Mouse (Mus musculus) activated CD4-positive, CD25-positive, alpha-beta regulatory T cell, adult 4 months (primary cell): ENCODE measurements around the gene Rer1. TPM values are rescaled to one million over a fixed set of nuclear protein-coding genes. Genes with fewer than 3 reads are reported as not detected.

Experiments
- ATAC-seq: one replicate; pipeline ENCODE4 v1.8.0; 2017
- polyA plus RNA-seq, 2 experiments: library from polyadenylated mRNA; unstranded; fragments of 100-300 nt; shearing (Covaris generic); gene quantifications; one replicate each; pipeline ENCODE4 v1.2.1; 2017

The Rer1 gene
- polyA plus RNA-seq, 2 experiments from 2014 or later: 109 to 129 TPM

- no peak for ATAC-seq
Observed at GRCm38 (mm10) chr4:155074418-155074817, 11.8 kb downstream of the Rer1 start.

GRCm38 (mm10) chr4:155070921-155071320 is 15.3 kb downstream of the Rer1 start:
- no peak for ATAC-seq

- ATAC-seq: no peak
Observed at GRCm38 (mm10) chr4:155070199-155070598, 16.0 kb downstream of the Rer1 start.

DNA sequence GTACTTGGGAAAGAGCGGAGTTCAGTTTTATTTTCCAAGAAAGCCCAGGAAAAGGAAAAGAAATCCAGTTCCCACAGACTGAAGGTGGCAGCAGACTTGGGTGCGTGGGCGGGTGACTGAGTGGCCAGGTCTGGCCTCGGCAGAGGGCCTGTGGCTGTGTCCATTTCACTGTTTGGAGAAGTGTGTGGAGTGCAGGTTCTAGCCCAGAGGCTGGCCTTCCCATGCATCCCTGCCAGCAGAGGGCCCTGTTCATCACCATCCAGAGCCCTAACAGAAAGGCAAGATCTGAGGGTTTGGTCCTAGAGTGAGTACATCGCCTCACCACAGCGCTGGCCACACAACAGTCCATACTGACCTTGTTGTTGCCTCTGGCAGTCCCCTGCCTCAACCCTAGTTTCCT is 17.0 kb downstream of the Rer1 start:
- ATAC-seq: no peak

GRCm38 (mm10) chr4:155068357-155068972 is 17.7 kb downstream of the Rer1 start:
- no peak for ATAC-seq

- ATAC-seq: peak; percentile 89
Observed at GRCm38 (mm10) chr4:155066834-155067522, 19.2 kb downstream of the Rer1 start, which contains the start of gene Pex10. Pex10 (plus strand) TSS chr4:155067016.

- ATAC-seq: peak; percentile 33
Observed at GRCm38 (mm10) chr4:155065970-155066833, 20.0 kb downstream of the Rer1 start.

GRCm38 (mm10) chr4:155064474-155064873 is 21.7 kb downstream of the Rer1 start:
- ATAC-seq: no peak

GRCm38 (mm10) chr4:155063895-155064294 is 22.3 kb downstream of the Rer1 start:
- ATAC-seq: no peak

DNA sequence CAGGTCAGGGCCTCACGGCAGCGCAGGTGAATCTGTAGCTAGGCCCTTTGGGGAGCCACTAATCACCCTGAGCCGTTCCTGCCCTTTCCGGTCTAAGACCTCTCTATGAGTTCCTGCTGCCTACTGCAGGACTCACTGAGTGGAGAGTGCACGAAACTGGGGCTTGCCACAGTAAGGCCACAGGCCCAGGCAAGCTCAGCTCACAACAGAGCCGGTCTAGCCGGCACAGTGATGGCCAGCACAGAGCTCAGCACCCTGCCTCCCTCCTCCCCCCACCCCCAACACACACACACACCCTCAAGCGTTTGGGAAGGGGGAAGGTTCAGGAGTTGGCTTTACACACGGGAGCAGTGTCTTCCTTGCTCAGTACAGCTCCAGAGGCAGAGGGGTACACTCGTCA is 27.9 kb downstream of the Rer1 start:
- ATAC-seq: no peak

DNA sequence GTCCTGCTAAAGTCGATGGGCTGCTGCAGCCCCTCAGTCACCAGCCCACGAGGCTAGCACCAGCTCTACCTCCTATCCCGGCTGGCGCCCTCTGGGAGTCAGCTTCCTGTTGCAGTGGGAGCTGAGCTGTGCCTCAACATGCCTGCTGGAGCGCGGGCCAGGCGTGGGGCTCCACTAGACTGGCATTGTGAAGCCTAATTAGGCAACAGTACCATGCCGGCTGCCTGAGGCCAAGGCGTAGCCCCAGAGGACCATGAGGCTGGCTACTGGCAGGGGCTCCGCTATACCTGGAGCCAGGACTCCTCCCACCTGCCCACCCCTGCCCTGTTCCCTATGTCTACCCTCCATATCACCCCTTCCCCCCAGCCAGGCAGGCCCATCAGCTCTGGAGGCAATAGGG is 29.5 kb downstream of the Rer1 start, which contains the start of gene Plch2:
Gene Plch2 (minus strand): TSS at position 61 of the 400 bp plus-strand sequence.
- no peak for ATAC-seq

DNA sequence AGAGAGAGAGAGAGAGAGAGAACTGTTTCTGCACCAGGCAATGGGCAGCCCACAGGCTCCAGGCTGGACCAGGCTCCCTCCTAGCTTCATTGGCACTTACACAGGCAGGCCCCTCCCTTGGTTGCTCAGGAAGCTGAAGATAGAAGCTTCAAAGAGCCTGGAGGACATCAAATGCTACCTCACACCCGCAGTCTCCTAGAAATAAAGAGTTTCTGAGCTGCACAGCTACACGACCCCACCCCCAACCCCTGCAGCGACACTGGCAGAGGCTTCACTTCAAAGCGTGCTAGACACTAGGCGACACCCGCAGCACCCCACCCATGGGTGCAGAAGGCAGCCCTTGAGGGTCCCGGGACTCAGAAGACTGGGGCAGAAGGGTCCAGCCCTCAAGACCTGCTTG is 36.1 kb downstream of the Rer1 start:
- ATAC-seq: peak; percentile 71

DNA sequence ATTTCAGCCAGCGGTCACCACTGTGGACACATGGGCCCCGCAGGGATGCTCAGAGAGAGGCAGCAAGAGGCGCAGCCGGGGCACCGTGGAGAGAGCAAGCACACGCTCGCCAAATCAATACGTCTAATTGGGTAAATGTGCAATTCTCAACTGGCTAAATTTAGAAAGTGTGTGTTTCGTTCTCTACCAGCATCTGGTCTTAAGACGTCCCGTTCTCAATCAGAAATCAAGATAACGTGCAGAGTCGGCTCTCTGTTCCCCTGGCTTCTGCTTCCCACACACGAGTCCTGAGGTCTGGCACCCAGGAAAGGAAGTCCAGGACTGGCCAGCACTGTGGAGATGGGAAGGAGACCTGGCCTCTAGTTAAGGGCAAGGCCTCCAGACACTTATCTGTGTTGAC is 39.5 kb downstream of the Rer1 start:
- no peak for ATAC-seq

GRCm38 (mm10) chr4:155043289-155043625 is 42.9 kb downstream of the Rer1 start:
- ATAC-seq: no peak

DNA sequence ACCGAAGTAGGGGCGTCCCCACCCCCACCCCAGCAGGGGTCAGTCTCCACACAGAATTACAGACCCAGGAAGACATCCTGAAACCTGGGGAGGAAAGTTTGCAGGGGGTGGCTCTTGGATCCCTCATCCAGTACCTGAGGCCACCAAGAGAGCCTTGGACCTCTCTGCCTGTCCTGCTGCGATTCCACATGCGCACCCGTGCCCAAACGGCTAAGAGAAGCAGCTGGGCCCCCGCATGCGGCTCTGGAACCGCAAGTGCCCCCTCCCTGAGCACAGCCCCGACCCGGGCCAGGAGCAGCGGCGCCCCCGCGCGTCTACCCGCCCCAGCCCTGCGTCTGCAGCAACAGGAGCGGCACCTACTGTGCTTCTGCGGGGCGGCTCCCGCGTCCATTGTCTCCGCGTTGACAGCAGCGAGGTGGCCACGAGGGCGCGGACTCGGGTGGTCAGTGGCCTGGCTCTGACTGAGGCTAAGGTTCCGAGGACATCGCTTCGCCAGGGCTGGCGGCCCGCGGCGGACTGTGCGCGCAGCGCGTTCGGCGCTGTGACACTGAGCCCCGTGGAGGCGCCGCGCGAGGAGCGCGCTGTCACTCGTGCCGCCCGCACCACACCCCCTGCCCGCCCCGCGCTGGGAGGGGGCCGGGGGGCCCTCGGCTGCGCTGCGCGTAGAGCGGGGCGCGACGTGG is 43.4 kb downstream of the Rer1 start:
- no peak for ATAC-seq

GRCm38 (mm10) chr4:155040696-155041095 is 45.5 kb downstream of the Rer1 start:
- ATAC-seq: no peak

DNA sequence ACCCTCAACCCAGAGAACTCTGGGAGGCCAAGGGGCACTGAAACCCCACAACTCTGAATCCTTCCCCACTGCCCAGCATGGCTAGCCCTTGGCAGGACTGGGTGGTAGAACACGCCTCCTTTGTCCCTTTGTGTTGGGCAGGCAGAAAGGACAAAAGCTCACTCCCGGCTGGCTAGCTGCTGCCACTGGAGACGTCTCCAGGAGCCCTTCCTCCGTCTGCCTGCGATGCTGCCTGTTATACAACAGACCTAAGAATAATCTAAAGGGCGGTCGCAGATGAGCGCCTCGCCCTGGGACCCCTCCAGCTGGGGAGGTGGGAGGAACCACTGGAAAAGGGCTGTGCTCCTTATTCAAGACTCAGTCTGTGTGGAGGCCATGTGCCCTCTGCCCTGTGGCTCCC is 46.0 kb downstream of the Rer1 start:
- ATAC-seq: no peak

DNA sequence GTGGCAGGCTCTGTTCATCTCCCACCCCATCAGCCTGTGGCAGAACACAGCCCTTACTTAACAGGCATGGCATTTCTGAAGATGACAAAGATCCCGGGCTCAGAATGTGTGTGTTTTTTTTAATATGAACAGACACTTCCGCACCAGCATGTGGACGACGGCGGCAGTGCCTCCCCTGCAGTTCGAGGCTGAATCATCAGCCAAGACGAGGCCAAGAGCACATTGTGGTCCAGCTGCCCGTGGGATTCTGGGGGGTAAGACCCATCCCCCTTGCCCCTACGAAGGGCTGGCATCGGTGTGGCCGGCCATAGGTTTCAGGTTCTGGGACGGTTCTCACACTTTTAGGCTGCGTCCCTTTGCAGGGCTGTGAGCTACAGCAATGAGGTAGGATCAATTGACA is 51.4 kb downstream of the Rer1 start:
- ATAC-seq: no peak

DNA sequence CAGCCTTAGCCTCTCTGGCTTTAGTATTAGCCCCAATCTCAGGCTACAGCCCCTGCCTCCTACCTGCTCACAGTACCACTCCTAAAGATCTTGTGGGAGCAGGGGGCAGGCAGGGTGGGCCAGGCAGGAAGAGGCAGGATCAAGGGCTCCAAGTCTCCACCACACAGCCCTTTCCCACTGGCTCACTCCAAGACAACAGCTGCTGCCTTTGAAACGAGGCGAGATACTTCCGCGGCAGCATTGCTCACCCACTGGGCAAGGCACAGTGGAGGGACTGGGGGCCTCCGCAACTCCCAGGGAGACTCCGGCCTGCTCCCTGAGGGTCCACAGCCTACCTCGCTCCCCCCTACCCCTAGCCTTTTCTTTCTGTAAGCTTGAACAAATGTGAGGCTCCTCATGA is 52.0 kb downstream of the Rer1 start:
- ATAC-seq: no peak

DNA sequence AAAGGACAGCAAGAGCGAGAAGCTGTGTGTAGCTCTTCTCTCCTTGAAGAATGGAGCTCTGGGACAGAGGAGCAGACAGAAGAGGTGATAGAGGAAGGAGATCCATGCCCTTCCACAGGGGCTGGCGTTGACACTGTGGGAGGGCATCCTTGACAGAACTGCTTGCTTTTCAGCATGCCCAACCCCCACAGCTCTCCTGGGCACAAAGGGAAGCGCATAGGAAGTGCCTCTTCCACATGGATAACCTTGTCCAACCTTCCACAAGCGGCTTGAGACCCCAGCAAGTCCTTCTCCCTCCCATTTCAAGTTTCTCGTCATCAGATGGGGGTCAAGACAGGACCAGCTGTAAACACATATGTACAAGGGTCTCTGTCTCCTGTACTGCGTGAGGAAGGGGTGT is 53.1 kb downstream of the Rer1 start:
- no peak for ATAC-seq

GRCm38 (mm10) chr4:155024170-155025010 is 61.8 kb downstream of the Rer1 start:
- no peak for ATAC-seq
